Mouse (Mus musculus) C2C12 (cell line): ENCODE measurements around the gene Zfhx3. TPM values are rescaled to one million over a fixed set of nuclear protein-coding genes. Genes with fewer than 3 reads are reported as not detected.

Experiments used
- H3K27me3 ChIP-seq: one replicate; pipeline ENCODE4 v1.6.1; 2011; ENCODE audit not compliant: control insufficient read depth, insufficient read depth, insufficient read length
- H3K36me3 ChIP-seq: one replicate; pipeline ENCODE4 v1.6.1; 2011; ENCODE audit not compliant: control insufficient read depth, insufficient read depth
- H3K4me3 ChIP-seq: one replicate; pipeline ENCODE4 v1.5.1; 2011; ENCODE audit warnings: mild to moderate bottlenecking, control low read depth; ENCODE audit not compliant: poor library complexity, insufficient read depth, severe bottlenecking
- H3K79me2 ChIP-seq: one replicate; pipeline ENCODE4 v1.6.1; 2011; ENCODE audit not compliant: control insufficient read depth, insufficient read depth
- H3K79me3 ChIP-seq: one replicate; pipeline ENCODE4 v1.6.1; 2011; ENCODE audit warnings: low read depth, control low read depth
- H3ac ChIP-seq: one replicate; pipeline ENCODE3; 2011; ENCODE audit warnings: low read depth; ENCODE audit not compliant: control insufficient read depth, insufficient read length
- CEBPB ChIP-seq: IDR thresholded peaks from one replicate; pipeline ENCODE4 v1.6.1; 2011; ENCODE audit warnings: low read depth, mild to moderate bottlenecking, control low read depth, moderate library complexity
- CTCF ChIP-seq: IDR thresholded peaks from one replicate; pipeline ENCODE4 v1.5.1; 2011; ENCODE audit not compliant: control insufficient read depth, insufficient read depth, insufficient read length
- FOSL1 ChIP-seq: IDR thresholded peaks from one replicate; pipeline ENCODE4 v1.8.0; 2011; ENCODE audit warnings: mild to moderate bottlenecking, low read length; ENCODE audit not compliant: poor library complexity, insufficient read depth, severe bottlenecking
- MAX ChIP-seq: IDR thresholded peaks from one replicate; pipeline ENCODE4 v1.6.1; 2011; ENCODE audit warnings: mild to moderate bottlenecking, control low read depth
- MYOD1 ChIP-seq: IDR thresholded peaks from one replicate; pipeline ENCODE4 v1.6.1; 2011; ENCODE audit warnings: low read depth; ENCODE audit not compliant: control insufficient read depth, insufficient read length
- MYOG ChIP-seq: IDR thresholded peaks from one replicate; pipeline ENCODE4 v1.6.1; 2011; ENCODE audit not compliant: control insufficient read depth, insufficient read length; ENCODE audit errors: extremely low read depth
- USF1 ChIP-seq: IDR thresholded peaks from one replicate; pipeline ENCODE4 v1.6.1; 2011; ENCODE audit warnings: low read depth, mild to moderate bottlenecking, control low read depth, moderate library complexity
- polyA plus RNA-seq: library from polyadenylated mRNA; unstranded; fragments of >200 nt; fragmentation: generic; extraction: Trizol; gene quantifications from one replicate; pipeline ENCODE4 v1.2.1, GENCODE M21; 2012; ENCODE audit warnings: missing spikeins

Zfhx3 gene
- polyA plus RNA-seq, 1 experiment, result 4.3 TPM

DNA sequence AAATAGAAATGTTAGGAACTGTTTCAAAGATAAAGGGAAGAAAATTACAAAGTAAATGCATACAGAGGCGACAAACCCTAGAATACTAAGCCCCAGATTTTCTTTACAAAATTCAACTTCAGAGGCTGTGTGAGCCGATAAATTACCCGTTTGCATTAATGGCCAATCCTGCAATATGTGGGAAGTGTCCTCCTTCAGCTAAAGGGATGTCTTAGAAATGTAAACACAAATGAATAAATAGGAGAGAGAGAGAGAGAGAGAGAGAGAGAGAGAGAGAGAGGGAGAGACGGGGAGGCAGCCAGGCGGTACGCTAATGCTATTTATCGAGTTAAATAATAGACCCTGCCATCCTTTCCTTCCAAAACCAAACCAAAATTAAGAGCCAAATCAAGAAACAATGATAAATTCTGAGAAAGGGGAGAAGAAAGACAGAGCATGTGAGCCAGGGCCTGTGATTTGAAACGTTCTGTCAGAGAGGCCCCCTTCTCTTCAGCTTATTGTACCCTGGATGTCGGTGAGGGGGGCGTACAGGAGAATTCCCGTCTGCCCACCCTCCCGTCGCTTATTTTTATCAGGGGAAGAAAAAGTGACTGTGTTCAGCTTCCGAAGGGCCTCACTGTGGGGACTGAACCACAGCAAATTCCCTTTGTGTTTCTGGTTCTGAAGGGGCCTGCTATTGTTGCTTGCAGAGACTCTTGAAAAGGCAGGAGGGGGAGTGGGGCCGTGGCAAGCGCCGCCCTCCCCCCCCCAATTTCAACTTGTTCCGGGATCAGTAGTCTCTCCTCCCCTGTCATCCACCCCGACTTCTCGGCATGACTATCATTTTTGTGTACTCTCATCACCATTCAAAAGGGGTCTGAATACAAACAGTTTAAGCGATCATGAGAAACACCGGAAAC, 303.8 kb downstream of the Zfhx3 start:
- Histone ChIP-seq H3K79me2 (no peaks in the 10 kb centered on the region), H3K27me3 (no peaks in the 10 kb centered on the region), H3ac (no peak overlapping the region), H3K4me3 (no peak overlapping the region), H3K36me3 (no peaks in the 10 kb centered on the region), H3K79me3 (no peaks in the 10 kb centered on the region)
- TF ChIP-seq CTCF, result no peak
- no peak for TF ChIP-seq MYOG
- no peak for TF ChIP-seq MAX
- TF ChIP-seq CEBPB, result no peak
- no peak for TF ChIP-seq MYOD1
- TF ChIP-seq USF1, result no peak

DNA sequence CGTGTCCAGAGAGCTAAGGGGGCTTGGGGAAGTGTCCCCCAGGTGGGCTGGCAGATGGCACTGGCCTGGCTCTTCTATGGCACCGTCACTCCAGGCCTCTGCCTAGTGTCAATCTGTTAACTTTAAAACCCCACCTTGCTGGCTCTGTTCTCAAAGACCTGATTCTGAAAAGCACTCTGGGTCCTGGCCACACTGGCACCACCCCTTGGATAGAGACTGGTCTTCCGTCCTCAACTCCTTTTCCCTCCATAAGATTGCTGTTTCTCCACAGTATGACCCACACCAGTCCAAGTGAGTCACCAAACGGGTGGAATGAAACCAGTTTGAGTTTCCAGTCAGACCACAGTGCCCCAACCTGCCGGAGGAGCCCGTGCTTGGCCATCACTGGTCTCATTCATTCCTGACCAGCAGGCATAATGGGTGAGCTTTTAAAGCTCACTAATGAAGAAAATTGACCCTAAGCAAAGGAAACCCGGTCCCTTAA, 304.5 kb downstream of the Zfhx3 start:
- Histone ChIP-seq H3K36me3 (no peaks in the 10 kb centered on the region), H3K4me3 (no peak overlapping the region), H3ac (no peak overlapping the region), H3K79me3 (no peaks in the 10 kb centered on the region), H3K27me3 (no peaks in the 10 kb centered on the region), H3K79me2 (no peaks in the 10 kb centered on the region)
- TF ChIP-seq MYOG, result no peak
- no peak for TF ChIP-seq MYOD1
- TF ChIP-seq MAX, result no peak
- no peak for TF ChIP-seq FOSL1
- no peak for TF ChIP-seq USF1
- no peak for TF ChIP-seq CEBPB
- no peak for TF ChIP-seq CTCF

DNA sequence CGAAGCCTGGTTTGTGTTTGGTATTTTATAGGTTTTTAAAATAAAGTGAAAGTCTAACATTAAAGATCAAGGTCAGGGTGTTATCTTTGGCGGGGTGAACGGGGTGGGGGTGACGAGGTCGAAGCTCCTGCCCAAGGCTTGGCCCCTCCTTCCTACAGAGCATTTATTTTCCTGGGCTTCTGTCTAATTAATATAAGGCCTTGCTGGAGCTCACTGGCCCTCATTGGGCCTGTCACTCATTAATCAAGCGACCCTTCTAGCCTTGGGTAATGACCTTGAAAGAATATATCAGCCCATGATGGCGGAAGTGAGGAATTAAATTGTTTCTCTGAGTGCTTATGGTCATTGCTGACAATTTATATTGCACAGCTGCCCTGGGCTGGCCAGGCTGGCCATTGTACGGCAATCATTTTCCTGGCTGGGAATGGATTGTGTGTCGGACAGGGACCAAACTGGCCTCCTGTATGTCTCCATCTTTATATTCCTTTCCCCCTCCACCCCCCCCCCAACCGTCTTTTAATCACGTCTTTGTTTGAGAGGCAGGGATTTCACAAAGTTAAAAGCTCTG, 322.2 kb downstream of the Zfhx3 start:
- Histone ChIP-seq H3ac (no peak overlapping the region), H3K36me3 (no peaks in the 10 kb centered on the region), H3K27me3 (no peaks in the 10 kb centered on the region), H3K79me2 (no peaks in the 10 kb centered on the region), H3K79me3 (no peaks in the 10 kb centered on the region), H3K4me3 (no peak overlapping the region)
- TF ChIP-seq MYOG (no peak), USF1 (no peak), CTCF (no peak), MAX (no peak), FOSL1 (no peak), MYOD1 (no peak), CEBPB (no peak)

DNA sequence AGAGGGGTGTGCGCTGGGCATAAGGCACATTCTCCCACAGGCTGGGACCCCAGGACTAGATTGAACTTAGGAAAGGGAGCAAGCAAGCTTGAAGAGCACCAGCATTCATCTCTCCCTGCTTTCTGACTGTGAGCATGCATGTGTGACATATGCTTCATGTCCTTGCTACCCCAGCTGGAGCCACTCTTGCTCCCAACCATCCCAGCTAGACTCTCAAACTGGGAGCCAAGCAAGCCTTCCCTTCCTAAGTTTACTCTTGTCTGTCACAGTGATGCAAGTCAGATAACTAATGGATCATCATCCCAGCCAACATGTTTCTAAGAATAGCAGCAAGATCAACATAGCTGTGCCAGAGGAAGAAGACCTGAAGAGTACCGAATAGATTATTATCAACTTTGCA, 335.5 kb downstream of the Zfhx3 start:
- Histone ChIP-seq H3K4me3 (no peak overlapping the region), H3ac (no peak overlapping the region), H3K36me3 (no peaks in the 10 kb centered on the region), H3K79me3 (no peaks in the 10 kb centered on the region), H3K79me2 (no peaks in the 10 kb centered on the region), H3K27me3 (no peaks in the 10 kb centered on the region)
- TF ChIP-seq CTCF (no peak), MAX (no peak), CEBPB (no peak), FOSL1 (no peak), MYOG (no peak), USF1 (no peak), MYOD1 (no peak)

DNA sequence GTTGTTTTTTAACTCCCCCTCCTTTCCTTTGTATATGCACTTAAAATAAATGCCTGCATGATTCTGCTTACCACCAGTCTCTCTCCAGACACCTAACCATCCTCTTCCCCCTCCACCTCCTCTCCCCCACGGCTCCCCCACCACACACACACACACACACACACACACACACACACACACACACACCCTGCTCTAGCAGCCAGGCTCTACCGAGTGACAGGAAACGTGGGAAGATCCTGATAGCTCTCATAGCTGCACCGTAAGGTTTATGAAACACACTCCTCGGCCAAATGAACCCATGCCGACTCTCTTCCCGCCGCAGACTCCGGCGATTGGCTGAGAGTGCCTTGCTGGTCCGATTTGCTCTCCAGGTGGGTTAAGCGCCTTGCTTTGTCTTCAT, 339.5 kb downstream of the Zfhx3 start:
- H3K36me3 ChIP-seq, result no peaks in the 10 kb centered on the region
- TF ChIP-seq MYOG (no peak), MYOD1 (no peak), MAX (no peak), USF1 (no peak), FOSL1 (no peak), CEBPB (no peak), CTCF (no peak)
- no peaks in the 10 kb centered on the region for H3K79me2 ChIP-seq
- no peak overlapping the region for H3ac ChIP-seq
- H3K4me3 ChIP-seq, result no peak overlapping the region
- no peaks in the 10 kb centered on the region for H3K27me3 ChIP-seq
- H3K79me3 ChIP-seq, result no peaks in the 10 kb centered on the region

DNA sequence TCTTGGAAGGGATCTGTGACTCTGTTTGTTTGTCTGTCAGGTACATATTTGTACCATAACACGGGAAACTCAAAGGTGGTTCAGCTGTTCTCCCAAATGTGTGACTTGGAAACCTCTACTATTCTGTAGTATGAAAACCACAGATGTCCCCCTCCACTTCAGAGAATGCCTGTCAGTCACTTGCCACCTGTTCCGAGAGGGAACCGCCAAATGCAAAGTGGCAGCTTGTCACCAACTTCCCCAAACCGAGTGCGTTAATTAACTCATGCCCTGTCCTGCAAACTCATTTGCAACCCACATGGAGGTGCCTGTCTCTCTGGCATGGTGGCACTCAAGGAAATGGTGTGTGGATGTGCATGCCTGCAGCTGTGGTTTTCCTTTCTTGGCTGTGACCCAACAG, 343.7 kb downstream of the Zfhx3 start:
- no peaks in the 10 kb centered on the region for H3K36me3 ChIP-seq
- no peaks in the 10 kb centered on the region for H3K27me3 ChIP-seq
- no peak for TF ChIP-seq MYOD1
- no peak for TF ChIP-seq USF1
- no peak for TF ChIP-seq CEBPB
- TF ChIP-seq MYOG, result no peak
- no peak for TF ChIP-seq MAX
- no peak for TF ChIP-seq CTCF
- TF ChIP-seq FOSL1, result no peak
- H3K79me3 ChIP-seq, result no peaks in the 10 kb centered on the region
- H3K79me2 ChIP-seq, result no peaks in the 10 kb centered on the region
- H3ac ChIP-seq, result no peak overlapping the region
- H3K4me3 ChIP-seq, result no peak overlapping the region
